In the genomic region with DNA sequence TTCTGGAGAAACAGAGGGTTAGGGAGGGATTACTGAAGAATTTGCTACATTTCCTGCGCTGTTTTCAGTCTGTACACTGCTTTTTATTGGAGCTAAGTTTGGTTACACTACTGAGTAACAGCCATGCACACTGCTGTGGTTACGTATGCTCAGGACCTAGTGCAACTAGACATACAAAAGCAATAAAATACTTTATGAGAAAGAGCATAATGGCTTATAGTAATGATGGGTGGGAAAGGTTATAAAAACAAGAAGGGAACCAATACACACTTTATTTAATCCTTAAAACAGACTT, we compare ENCODE assay signal across 21 mouse cellular contexts.
DNase-seq lines count a peak whose midpoint lies in the region; ATAC-seq and TF ChIP-seq lines count a peak whose summit lies in the region.
"Had no signal": no experiment of that assay in that cellular context is flagged by ENCODE, and none has a peak within 500 bp of the region (broad histone marks: within the 10 kb centered on the region; RNA-seq: fewer than 3 reads in every experiment).

No protein-coding gene starts in this region.

- ATAC-seq in limb, embryonic 13.5 days (ENCODE audit: low FRiP score, low read depth), result peak; percentile 83; the same call in 1 of the 2 replicates
- ATAC-seq in hindbrain, embryonic 14.5 days (ENCODE audit: low FRiP score), result no peak
- ATAC-seq: forebrain, embryonic 14.5 days had no signal

- TF ChIP-seq RAD21 in MEL (IDR thresholded peaks at IDR 0.05; ENCODE audit: low read depth, low read length), result no peak

- peak overlapping the region; percentile 77 for H3K27ac ChIP-seq in layer of hippocampus, adult 2 months
- H3K27ac ChIP-seq in MEL (ENCODE audit: control insufficient read depth, low read depth, low read length), result peak overlapping the region; percentile 56
- peak overlapping the region; percentile 52; the same call in 1 of the 2 replicates for H3K27ac ChIP-seq in limb, embryonic 13.5 days
- peak overlapping the region; percentile 70; the same call in 1 of the 2 replicates for H3K27ac ChIP-seq in olfactory bulb, adult 2 months (ENCODE audit: insufficient read depth, low read depth, low read length)
- no peak overlapping the region for H3K27ac ChIP-seq in hindbrain, embryonic 14.5 days
- H3K27ac ChIP-seq: embryonic facial prominence, embryonic 10.5 days; forebrain, embryonic 10.5 days; heart, embryonic 10.5 days; heart, embryonic 15.5 days; hindbrain, embryonic 10.5 days; hindbrain, embryonic 15.5 days had no signal

- H3K27me3 ChIP-seq in MEL (ENCODE audit: control insufficient read depth in 1 of 2, insufficient read depth in 2 of 2, low read length in 2 of 2), result no peaks in the 10 kb centered on the region
- H3K27me3 ChIP-seq in limb, embryonic 13.5 days, result no peaks in the 10 kb centered on the region
- no peaks in the 10 kb centered on the region for H3K27me3 ChIP-seq in hindbrain, embryonic 14.5 days (ENCODE audit: control insufficient read depth, insufficient read depth, low read length)
- H3K27me3 ChIP-seq: CH12.LX; heart, embryonic 15.5 days; hindbrain, embryonic 15.5 days had no signal

- 39% methylated on average over 2 of the region's 2 CpGs for WGBS in limb, embryonic 13.5 days
- 63% methylated on average over 2 of the region's 2 CpGs for WGBS in olfactory bulb, adult 2 months
- WGBS in hindbrain, embryonic 14.5 days, result 96% methylated on average over 2 of the region's 2 CpGs

- no peak for TF ChIP-seq POLR2A in MEL (IDR thresholded peaks at IDR 0.05; ENCODE audit: control insufficient read depth in 1 of 2, insufficient read depth in 1 of 2, low read depth in 1 of 2, low read length in 2 of 2, poor library complexity in 1 of 2)
- no peak for TF ChIP-seq POLR2A in olfactory bulb, adult 2 months (IDR thresholded peaks at IDR 0.05; ENCODE audit: insufficient read depth, low read depth, low read length)

- no peaks in the 10 kb centered on the region for H3K79me2 ChIP-seq in MEL (ENCODE audit: control insufficient read depth, insufficient read depth, low read length, poor library complexity)

- H3K9ac ChIP-seq in MEL (ENCODE audit: control insufficient read depth, low read depth, low read length, poor library complexity, severe bottlenecking), result no peak overlapping the region
- H3K9ac ChIP-seq in limb, embryonic 13.5 days, result no peak overlapping the region
- no peak overlapping the region for H3K9ac ChIP-seq in hindbrain, embryonic 14.5 days
- H3K9ac ChIP-seq: heart, embryonic 15.5 days; hindbrain, embryonic 15.5 days had no signal

- DNase-seq in layer of hippocampus, adult 2 months (ENCODE audit: low spot score in 2 of 2), result no peak
- no peak for DNase-seq in layer of hippocampus, postnatal 25 days (ENCODE audit: extremely low spot score in 1 of 2, low spot score in 1 of 2)
- DNase-seq in MEL (ENCODE audit: low read depth, low spot score), result no peak
- DNase-seq in hindbrain, embryonic 14.5 days (ENCODE audit: low spot score), result no peak
- DNase-seq: adrenal gland, adult 2 months; adrenal gland, postnatal 25 days; cerebellum, adult 18-20 months; cerebellum, postnatal 10 days; gastrocnemius, postnatal 10 days; heart, adult 18-20 months had no signal

- H3K4me2 ChIP-seq in limb, embryonic 13.5 days (replicated peaks), result no peak overlapping the region
- no peak overlapping the region for H3K4me2 ChIP-seq in hindbrain, embryonic 14.5 days (replicated peaks)
- H3K4me2 ChIP-seq: heart, embryonic 15.5 days; hindbrain, embryonic 15.5 days had no signal

- TF ChIP-seq CTCF in layer of hippocampus, adult 2 months (conservative IDR thresholded peaks at IDR 0.05), result no peak
- TF ChIP-seq CTCF in MEL (IDR thresholded peaks at IDR 0.05 in 2 of 3, conservative IDR thresholded peaks at IDR 0.05 in 1 of 3; ENCODE audit: control insufficient read depth in 1 of 3, insufficient read depth in 1 of 3, low read depth in 2 of 3, low read length in 3 of 3, poor library complexity in 1 of 3, severe bottlenecking in 1 of 3), result no peak
- TF ChIP-seq CTCF in olfactory bulb, adult 2 months (IDR thresholded peaks at IDR 0.05; ENCODE audit: insufficient read depth, low read depth, low read length), result no peak

- H3K9me3 ChIP-seq in MEL (replicated peaks; ENCODE audit: insufficient read depth, low read length), result no peaks in the 10 kb centered on the region
- no peaks in the 10 kb centered on the region for H3K9me3 ChIP-seq in limb, embryonic 13.5 days
- no peaks in the 10 kb centered on the region for H3K9me3 ChIP-seq in hindbrain, embryonic 14.5 days (ENCODE audit: control insufficient read depth, low read length)
- H3K9me3 ChIP-seq: embryonic facial prominence, embryonic 10.5 days; forebrain, embryonic 10.5 days; heart, embryonic 10.5 days; heart, embryonic 15.5 days; hindbrain, embryonic 10.5 days; hindbrain, embryonic 15.5 days had no signal

- no peak for TF ChIP-seq EP300 in MEL (IDR thresholded peaks at IDR 0.05; ENCODE audit: low read depth in 1 of 2, low read length in 2 of 2)

- H3K4me1 ChIP-seq in MEL (ENCODE audit: control insufficient read depth in 1 of 2, insufficient read depth in 2 of 2, low read length in 2 of 2), result peaks cover 15% of the 10 kb centered on the region in 2 experiments
- H3K4me1 ChIP-seq in limb, embryonic 13.5 days, result peaks cover 32% of the 10 kb centered on the region
- peaks cover 5% of the 10 kb centered on the region for H3K4me1 ChIP-seq in olfactory bulb, adult 2 months (ENCODE audit: control insufficient read depth, insufficient read depth, low read length)
- no peaks in the 10 kb centered on the region for H3K4me1 ChIP-seq in hindbrain, embryonic 14.5 days (replicated peaks; ENCODE audit: control insufficient read depth, insufficient read depth, low read length)
- H3K4me1 ChIP-seq: embryonic facial prominence, embryonic 10.5 days; forebrain, embryonic 10.5 days; hindbrain, embryonic 10.5 days; hindbrain, embryonic 15.5 days had no signal

- peaks cover 0 to 25% of the 10 kb centered on the region in 2 experiments; a peak in 2 of 4 replicates for H3K36me3 ChIP-seq in MEL (ENCODE audit: control insufficient read depth in 1 of 2, insufficient read depth in 2 of 2, low read length in 2 of 2)
- H3K36me3 ChIP-seq in limb, embryonic 13.5 days, result no peaks in the 10 kb centered on the region
- H3K36me3 ChIP-seq in hindbrain, embryonic 14.5 days (replicated peaks; ENCODE audit: control insufficient read depth, insufficient read depth), result no peaks in the 10 kb centered on the region
- H3K36me3 ChIP-seq: embryonic facial prominence, embryonic 10.5 days; forebrain, embryonic 10.5 days; heart, embryonic 10.5 days; heart, embryonic 15.5 days; hindbrain, embryonic 10.5 days; hindbrain, embryonic 15.5 days had no signal

- no peak overlapping the region for H3K4me3 ChIP-seq in layer of hippocampus, adult 2 months
- no peak overlapping the region for H3K4me3 ChIP-seq in MEL (ENCODE audit: control insufficient read depth in 1 of 2, insufficient read depth in 1 of 2, low read depth in 2 of 2, low read length in 2 of 2)
- no peak overlapping the region for H3K4me3 ChIP-seq in limb, embryonic 13.5 days
- H3K4me3 ChIP-seq in olfactory bulb, adult 2 months (ENCODE audit: insufficient read depth, low read depth, low read length), result no peak overlapping the region
- H3K4me3 ChIP-seq in hindbrain, embryonic 14.5 days (replicated peaks; ENCODE audit: low read length), result no peak overlapping the region
- H3K4me3 ChIP-seq: embryonic facial prominence, embryonic 10.5 days; erythroblast, embryonic 14.5 days; forebrain, embryonic 10.5 days; heart, embryonic 10.5 days; heart, embryonic 15.5 days; hindbrain, embryonic 10.5 days; hindbrain, embryonic 15.5 days had no signal

TF ChIP-seq in MEL, 35 proteins besides CTCF, POLR2A, EP300 and RAD21:
- TF ChIP-seq HCFC1 (IDR thresholded peaks at IDR 0.05; ENCODE audit: low read depth, low read length), result no peak
- no peak for TF ChIP-seq ELF1 (IDR thresholded peaks at IDR 0.05; ENCODE audit: low read depth, low read length)
- no peak for TF ChIP-seq TAL1 (IDR thresholded peaks at IDR 0.05; ENCODE audit: low read length)
- no peak for TF ChIP-seq ZC3H11A (IDR thresholded peaks at IDR 0.05; ENCODE audit: low read depth, low read length)
- no peak for TF ChIP-seq TBP (IDR thresholded peaks at IDR 0.05; ENCODE audit: low read depth, low read length)
- no peak for TF ChIP-seq CHD2 (IDR thresholded peaks at IDR 0.05; ENCODE audit: low read length)
- no peak for TF ChIP-seq MYC (IDR thresholded peaks at IDR 0.05; ENCODE audit: low read depth, low read length)
- TF ChIP-seq NELFE (IDR thresholded peaks at IDR 0.05; ENCODE audit: low read depth, low read length), result no peak
- TF ChIP-seq MAX (IDR thresholded peaks at IDR 0.05; ENCODE audit: low read length), result no peak
- no peak for TF ChIP-seq GABPA (IDR thresholded peaks at IDR 0.05; ENCODE audit: low read depth, low read length)
- no peak for TF ChIP-seq KAT2A (conservative IDR thresholded peaks at IDR 0.05; ENCODE audit: low read depth, low read length)
